Mouse (Mus musculus): ENCODE measurements around the gene Mgme1.

Mgme1 gene

DNA sequence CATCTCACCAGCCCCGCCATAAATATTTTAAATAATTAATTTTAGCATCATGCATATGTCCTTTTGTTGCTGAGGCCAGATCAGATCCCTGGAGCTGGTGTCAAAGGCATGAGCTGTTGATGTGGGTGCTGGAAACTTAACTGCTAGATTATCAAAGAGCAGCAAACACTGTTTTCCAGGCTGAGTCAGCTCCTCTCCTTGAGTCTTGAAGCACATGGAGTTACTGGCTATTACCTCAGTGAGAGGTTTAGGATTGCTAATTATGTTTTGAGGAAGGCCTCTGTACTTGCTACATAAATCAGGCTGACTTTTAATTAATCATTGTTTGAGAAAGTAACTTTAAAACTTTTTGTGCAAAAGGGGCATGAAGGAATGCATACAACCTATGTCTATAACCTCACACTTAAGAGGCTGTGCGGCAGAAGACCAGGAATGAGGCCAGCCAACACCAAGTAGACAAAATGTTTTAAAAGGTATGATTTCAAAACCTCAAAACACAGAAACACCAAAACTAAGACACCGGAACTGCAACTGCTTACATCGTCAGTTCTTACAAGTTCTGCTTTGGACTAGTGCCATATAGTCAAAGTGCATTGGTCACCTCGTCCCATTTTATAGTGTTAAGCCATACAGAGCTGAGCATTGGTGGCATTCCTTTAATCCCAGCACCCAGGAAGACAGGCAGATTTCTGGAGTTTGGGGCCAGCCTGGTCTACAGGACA, 5.9 kb upstream of the Mgme1 start:
- DNase-seq: no peak

DNA sequence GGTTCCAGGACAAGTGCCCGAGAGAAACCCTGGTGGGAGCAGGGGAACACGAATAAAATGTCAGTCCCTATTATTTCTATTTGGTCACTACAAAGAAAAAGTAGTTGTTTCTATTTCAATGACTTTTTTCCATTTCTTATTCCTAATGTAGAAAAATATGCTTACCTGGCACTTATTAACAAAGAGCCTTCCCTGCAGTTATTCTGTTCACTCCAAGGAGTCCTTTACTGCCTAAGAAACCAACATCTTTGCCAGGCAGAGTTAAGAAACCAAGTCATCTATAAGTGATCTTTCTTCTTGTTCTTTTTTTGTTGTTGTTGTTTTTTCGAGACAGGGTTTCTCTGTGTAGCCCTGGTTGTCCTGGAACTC, 5.4 kb upstream of the Mgme1 start:
- no peak for DNase-seq

DNA sequence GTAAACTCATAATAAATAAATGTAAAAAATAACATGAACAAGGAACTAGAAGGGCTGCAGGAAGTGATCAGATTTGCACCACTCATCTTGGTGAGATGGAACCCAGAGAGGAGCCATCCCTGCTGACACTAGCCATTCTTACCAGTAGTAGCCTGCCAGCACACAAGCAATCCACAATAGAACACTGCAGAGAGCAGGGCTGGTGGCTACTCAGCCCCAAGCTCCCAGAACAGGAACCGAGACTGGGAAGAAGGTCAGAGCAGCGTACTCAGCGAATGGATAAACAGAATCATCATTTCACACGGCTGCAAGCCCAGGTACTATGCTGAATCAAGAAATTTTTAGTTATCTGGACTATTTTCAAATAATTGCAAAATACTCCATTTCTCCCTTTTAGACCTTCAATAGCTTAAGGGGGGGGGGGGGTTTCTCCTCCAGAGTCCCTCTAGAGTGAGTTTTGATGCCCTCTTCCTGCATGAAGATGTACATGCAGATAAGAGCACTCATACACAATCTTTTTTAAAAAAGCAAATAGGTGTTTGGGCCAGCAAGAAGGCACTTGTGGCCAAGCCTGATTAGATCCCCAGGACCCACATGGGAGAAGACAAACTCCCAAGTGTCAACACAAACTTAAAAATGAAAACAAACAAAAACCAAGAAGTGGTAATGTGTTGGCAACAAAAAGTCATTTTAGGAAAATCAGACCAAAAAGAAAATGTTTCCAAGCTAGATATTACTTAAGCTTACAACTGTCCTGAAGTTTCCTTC, 4.4 kb upstream of the Mgme1 start:
- DNase-seq: peak in 1 of 2 experiments; percentile 37

DNA sequence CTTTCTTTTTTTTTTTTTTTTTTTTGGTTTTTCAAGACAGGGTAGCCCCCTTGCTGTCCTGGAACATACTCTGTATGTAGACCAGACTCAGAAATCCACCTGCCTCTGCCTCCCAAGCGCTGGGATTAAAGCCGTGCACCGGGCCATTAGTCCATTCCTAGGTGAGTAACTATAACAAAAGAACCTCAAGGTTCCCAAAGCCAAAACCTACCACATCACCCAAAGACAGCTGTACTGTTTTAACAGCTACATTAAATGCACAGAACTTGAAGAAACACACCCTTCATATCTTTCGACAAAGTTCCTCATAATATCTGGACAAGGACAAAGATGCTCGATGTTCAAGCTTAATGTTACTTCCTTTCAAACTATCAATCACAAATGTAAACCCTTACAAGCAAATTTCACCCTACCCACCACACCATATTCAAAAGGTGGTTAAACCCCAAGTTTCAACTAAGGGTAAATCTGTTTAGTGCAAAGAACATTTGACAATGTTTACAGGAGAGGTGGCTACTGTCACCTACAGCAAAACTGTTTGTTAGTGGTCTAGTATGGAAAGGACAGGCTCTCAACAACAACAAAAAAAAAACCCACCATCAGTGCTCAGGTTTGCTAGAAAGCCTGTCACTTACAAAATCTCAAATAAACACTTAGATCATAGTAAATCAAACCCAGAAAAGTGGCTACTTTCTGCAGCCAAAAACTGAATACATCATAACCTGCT, 3.3 kb upstream of the Mgme1 start:
- no peak for DNase-seq

DNA sequence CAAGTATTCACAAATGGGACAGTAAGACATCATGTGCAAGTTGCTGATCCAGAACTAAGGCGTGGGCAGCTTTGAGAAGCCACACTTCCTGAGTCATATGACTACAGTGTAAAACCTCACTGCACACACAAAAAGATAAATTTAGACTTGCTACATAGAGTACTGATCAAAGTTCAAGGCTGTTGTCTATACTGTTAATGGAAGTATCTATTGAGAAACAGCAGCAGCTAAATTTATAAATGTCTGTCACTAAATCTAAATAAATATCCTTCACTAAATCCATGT, 2.8 kb upstream of the Mgme1 start:
- peak in 1 of 2 experiments; percentile 24 for DNase-seq

DNA sequence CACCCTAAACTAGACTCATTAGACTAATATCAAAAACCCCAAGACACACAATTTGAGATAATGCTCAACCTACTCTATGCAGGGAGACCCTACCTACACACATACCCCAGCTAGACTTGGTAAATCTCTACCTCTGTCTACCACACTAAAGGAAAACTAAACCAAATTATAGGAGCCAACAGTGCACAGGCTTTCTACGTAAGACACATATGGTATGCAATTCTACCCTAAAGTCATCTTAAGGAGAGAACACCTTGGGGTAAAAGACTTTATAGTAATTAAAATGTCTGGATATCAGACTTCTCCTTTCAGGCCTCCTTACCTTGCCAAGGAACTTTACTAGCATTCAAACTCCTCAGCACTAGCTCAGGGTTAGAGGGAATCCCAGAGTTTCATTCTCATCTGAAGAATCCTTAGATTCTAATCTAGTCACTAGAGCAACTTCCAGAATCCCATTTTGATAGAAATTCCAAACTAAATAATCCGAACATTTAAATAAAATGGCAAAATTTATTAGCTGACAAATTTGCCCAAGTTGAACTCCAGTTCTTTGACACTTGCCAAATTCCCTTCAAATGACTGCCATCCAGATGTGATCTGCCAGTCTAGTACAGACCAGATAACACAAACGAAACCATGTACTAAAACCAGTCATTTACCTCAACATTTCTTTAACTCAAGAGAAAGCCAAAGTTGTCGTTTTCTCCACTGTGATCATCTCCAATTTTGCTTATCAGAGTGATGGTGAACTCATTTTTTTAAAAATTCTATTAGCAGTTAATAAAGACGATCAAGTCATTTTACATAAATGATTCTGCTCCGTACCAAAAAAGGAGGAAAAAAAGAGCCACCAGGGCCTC, 1.8 kb upstream of the Mgme1 start:
- DNase-seq: no peak

DNA sequence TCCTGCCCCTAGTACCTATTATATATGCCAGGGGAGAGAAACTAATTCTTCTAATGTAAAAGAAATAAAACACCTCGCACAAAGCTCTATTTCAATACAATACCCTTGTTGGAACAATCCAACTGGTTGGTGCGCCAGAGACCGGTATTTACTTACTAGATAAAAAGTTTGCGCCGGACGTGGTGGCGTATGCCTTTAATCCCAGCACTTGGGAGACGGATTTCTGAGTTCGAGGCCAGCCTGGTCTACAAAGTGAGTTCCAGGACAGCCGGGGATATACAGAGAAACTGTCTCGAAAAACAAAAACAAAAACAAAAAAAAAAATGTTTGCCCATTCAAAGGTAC, 1.2 kb upstream of the Mgme1 start:
- DNase-seq: no peak

DNA sequence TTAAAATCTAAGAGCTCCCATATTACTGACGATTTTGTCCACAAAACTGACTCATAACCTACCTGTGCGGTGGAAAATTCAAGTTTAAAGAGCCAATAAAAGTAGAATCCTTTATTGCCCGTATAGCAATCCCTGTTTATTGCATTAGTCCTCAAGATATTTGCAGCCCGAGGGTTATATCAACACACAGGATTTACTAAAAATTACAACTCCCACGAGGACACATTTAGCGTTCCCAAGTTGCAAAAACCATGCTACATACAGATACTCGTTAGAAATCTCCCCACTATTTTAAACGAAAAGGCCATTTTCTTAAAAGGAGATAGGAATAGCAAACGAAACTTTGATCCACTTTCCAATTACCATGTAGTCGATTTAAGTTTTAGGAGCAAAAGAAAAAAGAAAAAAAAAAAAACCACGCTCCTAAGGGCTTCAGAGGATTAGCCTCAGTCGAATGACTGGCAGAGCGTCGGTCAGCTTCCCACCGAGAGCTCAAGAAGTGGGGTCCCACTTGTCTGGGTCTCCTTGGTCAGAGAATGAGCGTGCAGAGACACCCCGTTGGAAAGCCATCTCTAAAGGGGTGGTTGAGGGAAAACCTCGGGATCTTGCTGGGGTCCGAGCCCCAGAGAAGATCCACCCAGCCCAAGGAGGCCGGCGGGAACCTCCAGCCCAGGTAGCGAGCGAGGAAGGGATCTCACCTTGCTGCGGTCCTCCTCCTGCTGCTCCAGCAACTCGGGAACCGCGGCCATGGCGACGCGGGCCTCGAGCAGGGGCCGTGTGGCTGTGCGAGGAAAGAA, 586 bp upstream of the Mgme1 start:
- no peak for DNase-seq

DNA sequence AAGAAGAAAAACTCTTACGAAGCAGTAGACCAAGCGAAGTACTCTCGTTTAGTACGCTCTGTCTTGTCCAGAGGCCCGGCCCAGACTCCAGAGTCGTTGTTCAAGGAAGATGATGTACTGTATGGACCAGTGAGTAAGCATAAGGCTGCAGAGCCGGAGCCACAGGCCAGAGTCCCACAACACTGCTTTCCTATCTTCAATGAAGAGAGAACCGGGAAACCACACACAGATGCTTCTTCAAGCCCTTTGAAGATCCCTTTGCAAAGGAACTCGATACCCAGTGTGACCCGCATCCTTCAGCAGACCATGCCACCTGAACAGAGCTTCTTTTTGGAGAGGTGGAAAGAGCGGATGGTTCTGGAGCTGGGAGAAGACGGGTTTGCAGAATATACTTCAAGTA, 1.6 kb downstream of the Mgme1 start:
- no peak for DNase-seq

DNA sequence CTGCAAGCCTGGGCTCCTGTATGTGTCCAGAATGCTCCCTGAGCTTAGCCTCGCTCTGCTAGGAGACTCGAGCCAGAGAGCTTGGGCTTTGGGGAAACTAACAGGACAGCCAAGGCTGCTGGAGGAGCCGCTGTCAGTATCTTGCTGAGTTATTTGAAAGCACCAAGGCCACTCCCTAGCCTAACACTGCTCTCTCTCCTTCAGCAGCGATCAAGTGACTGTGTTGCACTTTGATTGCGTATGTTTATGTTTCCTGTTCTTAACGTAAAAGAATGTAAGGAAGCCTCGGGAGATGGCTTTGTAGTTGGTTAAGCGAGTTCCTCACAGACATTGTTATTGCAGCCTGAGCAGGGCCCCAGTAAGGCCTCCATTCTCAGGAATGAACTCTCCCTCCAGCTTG, 4.3 kb downstream of the Mgme1 start:
- no peak for DNase-seq

DNA sequence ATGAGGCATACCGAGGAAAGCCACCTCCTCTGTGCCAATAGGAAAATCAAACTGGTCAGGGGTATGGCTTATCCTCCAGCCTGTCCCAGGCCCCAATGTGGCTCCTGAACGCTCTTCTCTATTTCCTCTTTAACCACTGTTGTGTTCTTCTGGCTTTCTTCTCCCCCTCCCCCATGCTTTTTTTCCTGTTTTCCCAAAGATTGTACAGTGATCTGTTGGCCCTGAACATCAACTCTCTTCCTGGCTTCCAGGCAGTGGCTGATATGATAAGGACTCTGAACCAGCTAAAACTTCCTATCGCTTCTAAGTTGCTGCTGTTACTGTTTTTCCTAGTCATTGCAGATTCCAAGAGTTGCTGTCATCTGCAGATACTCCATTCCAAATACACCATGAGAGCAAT, 6.4 kb downstream of the Mgme1 start:
- no peak for DNase-seq

DNA sequence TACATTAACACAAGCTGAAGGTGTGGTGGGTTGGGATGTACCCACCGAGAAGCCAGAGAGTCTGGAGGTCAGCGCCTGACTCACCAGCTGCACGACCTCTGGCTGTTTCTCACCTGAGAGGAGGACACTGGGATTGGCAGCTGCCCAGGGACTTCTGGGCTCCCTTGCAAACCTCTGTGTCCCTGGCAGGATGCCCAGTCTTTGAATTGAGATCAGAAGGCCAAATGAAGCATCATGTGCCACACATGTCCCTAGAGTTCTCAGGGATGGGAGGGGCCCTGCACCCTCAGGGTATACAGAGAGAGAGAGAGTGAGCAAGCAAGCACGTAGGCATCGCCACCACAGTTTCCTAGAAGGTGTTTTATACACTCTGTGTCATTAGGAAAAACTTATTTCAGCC, 9.3 kb downstream of the Mgme1 start:
- no peak for DNase-seq

DNA sequence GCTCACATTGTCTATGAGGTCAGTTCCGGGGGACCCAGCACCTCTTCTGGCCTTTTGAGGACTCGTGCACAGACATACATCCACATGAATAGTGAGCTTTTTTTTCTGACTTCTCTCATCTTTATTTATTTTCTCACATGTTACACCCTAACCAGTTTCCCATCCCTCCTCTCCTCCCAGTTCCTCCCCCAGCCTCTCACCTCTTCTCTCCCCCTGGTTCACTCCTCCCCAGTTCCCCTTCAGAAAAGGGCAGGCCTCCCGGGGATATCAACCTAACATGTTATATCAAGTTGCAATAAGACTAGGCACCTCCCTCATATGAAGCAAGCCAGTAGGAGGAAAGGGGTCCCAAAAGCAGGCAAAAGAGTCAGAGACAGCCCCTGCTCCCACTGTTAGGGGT, 10.1 kb downstream of the Mgme1 start:
- DNase-seq: no peak

DNA sequence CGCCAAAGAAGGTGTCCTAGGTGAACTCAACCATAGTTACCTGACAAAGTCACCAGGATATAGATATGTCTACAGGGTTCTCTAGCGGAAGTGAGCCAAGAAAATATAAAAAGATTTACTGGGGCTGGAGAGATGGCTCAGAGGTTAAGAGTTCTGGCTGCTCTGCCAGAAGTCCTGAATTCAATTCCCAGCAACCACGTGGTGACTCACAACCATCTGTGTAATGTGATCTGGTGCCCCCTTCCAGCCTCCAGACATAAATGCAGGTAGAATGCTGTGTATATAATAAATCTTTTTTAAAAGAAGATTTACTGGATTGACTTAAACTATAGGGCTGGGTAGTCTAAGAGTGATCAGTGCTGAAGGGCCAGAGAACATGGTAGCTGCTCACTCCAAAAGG, 11.0 kb downstream of the Mgme1 start:
- no peak for DNase-seq

DNA sequence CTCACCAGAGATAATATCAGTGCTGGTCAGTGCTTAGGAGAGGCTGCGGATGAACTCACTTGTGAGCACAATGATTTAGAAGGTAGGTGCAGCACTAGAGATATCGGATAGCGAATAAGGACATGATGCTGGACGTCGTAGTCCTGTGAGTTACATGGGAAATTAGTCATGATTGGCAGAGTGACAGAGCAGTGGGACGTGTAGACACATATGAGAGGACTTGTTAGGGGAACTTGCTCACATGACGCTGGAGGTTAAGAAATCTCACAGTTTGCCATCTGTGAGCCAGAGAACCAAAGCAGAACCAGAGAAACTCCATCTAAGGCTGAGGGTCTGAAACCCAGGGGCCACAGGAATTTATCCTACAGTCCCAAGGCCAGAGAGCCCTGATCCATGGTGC, 19.9 kb downstream of the Mgme1 start:
- peak; percentile 26 to 34 for DNase-seq

DNA sequence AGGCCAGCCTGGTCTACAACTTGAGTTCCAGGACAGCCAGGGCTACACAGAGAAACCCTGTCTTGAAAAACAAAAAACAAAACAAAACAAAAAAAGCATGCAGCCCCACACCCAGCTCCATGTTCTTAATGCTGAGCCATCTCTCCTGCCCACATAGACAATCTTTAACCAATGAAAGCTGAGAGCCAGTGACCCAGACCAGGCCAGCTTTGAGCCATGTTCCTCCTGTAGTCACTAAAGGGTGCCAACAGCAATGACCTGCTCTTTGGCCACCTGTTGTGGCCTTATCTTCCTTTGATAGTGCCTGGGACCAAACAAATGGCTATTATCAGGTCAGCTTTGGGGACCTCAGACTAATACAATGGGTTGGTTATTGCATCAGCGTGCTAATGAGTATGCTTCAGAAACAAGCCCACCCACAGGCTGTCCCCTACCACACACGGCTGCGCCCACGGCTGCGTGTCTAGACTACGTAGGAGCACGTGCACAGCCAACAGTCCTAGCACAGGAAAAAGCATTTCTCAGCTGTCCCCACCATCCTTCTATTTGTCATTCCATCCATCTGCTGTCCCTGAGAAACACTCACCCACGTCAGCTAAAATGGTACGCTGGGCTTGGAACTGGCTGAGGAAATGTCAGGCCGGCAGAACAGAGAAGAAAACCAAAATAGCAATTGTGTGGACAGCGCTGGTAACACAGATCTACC, 21.3 kb downstream of the Mgme1 start:
- DNase-seq: no peak

DNA sequence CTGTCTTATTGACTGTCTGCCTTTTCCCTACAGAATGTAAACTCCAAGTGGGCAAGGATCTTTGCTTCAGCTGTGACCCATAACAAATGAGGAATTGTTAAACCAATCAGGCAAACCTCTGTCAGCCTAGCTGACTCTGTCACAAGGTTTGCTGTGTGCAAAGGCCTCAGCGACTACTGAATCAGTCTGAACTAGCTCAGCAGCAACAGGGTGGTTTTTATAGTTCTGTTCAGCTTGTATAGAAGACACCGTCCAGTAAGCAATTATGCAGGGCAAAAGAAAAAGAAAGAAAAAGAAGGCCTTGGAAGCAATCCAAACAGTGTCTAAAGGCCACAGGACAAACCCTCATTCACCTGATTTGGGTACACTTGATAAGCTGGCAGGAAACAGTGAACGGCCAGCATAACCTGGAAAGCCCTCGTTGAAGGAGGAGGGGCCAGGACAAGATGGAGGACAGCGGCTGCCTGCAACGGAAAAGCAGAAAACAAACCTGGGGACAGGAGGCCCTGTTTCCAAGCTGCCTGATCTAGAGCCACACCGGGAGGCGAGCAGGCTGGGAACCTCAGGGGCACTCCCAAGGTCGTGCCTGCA, 24.8 kb downstream of the Mgme1 start:
- DNase-seq: peak; percentile 24 to 40

DNA sequence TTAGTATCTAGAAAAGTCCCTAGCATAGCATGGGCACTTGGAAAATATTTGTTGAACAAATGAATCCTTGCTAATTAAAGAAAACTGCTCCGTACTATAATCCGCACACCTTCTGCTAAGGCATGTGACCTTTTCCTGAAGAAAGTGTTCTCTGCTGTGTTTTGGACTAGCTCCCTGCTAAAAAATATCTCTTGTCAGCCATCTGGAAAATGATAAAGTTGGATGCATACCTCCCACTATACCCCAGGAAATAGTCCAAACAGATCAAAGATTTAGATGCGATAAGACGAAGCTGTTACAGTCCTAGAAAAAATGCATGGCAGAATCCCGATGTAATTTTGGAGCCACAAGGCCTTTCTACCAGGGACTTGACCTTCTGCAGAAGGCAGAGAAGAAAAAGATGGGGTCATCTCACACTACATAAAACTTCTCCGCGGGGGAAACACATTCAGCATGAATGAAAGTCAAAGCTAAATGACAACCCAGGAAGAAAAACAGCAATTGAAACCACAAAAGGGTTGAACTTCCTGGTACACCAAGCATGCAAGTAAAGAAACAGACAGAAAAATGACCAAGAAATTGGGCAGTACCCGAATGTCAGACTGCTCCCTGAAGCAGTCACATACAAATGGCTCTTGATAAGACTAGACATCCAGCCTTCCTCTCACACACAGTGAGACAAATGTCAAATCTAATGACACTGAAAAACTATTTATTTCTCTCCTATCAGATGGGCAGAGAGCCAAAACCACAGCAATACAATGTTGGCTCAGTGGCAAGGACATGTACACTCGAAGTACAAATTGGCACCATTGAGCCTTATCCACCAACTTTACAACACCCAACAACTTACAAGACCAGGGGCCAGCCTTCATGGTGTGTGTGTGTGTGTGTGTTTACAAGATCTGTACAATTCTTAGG, 29.5 kb downstream of the Mgme1 start:
- DNase-seq: peak in 1 of 2 experiments; percentile 36

DNA sequence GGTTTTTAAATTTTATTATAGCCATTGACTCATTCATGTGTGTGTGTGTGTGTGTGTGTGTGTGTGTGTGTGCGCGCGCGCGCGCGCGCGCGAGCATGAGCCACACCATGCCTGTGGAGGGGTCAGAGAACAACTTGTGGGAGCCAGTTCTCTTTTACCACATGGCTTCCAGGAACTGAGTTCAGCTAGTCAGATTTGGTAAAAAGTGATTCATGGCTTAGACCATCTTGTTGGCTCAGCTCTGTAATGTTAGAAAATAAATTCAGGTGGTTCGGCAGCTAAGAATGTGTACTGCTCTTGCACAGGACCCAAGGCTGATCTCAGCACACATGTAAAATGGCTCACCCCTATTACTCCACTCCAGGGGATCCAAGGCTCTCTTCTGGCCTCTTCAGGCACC, 30.6 kb downstream of the Mgme1 start:
- no peak for DNase-seq

DNA sequence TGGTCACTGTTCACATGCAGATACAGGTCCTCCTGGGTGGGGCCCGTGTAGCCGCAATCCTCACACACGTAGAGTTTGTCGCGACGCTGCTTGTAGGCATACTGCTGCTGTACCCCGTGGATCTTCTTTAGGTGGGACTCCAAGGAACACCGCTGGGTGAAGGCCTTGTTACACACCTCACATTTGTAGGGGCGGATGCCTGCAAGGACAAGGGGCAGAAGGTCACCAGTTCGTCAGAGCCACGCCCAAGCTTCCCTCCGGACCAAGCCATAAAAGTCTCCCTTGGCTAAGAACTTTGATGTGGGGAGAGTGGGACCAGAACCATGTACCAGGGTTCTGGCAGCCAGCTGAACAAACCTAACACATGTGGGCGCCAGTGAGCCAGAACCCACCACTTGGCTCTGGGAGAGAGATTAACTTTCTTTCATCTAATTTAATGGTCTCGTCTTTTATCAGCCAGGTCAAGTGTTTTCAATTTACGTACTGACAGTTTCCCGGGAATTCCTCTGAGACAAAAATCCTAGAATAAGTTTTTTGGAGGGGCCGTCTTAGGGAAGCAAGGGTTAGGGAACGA, 35.3 kb downstream of the Mgme1 start:
- DNase-seq: no peak
